In the genomic region with DNA sequence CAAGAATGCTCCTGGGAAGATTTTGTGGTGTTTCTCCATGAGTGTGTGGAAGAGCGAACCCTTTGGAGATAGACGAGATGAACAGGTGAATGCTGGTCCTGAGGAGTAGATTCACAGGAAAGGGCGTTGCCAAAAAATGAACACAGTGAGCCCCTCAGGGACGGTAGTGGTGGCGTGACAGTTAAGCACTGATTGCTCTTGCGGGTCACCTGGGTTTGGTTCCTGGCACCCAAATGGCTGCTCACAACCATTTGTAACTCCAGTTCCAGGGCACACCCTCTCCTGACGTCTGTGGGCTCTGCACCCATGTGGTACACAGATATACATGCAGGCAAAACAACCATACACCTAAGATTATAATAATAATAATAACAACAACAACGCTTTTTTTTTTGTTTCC, we compare ENCODE assay signal across 14 mouse cellular contexts.
A peak's percentile ranks its signal among the peaks of the same experiment; 100 is the strongest.
DNase-seq lines count a peak whose midpoint lies in the region; ATAC-seq and TF ChIP-seq lines count a peak whose summit lies in the region.
"Had no signal": no experiment of that assay in that cellular context is flagged by ENCODE, and none has a peak within 500 bp of the region (broad histone marks: within the 10 kb centered on the region; RNA-seq: fewer than 3 reads in every experiment).

No protein-coding gene starts in this region.

- TF ChIP-seq CTCF in lung, postnatal 0 days (IDR thresholded peaks at IDR 0.05) = no peak
- TF ChIP-seq CTCF in intestine, postnatal 0 days (IDR thresholded peaks at IDR 0.05; ENCODE audit: low read depth) = no peak

- H3K27ac ChIP-seq in lung, embryonic 15.5 days = peak overlapping the region; percentile 27; the same call in 1 of the 2 replicates
- no peak overlapping the region for H3K27ac ChIP-seq in lung, postnatal 0 days (ENCODE audit: low read length)
- H3K27ac ChIP-seq in forebrain, embryonic 11.5 days (ENCODE audit: low read depth, low read length) = peak overlapping the region; percentile 74
- H3K27ac ChIP-seq in hindbrain, embryonic 15.5 days (replicated peaks) = peak overlapping the region; percentile 62
- no peak overlapping the region for H3K27ac ChIP-seq in neural tube, embryonic 12.5 days
- H3K27ac ChIP-seq in intestine, postnatal 0 days (ENCODE audit: low read depth, low read length) = no peak overlapping the region
- H3K27ac ChIP-seq: heart, embryonic 15.5 days had no signal

- WGBS in lung, embryonic 15.5 days = 79% methylated on average over 8 of the region's 8 CpGs
- WGBS in lung, postnatal 0 days = 80% methylated on average over 8 of the region's 8 CpGs
- 71% methylated on average over 8 of the region's 8 CpGs for WGBS in forebrain, embryonic 11.5 days
- WGBS in hindbrain, embryonic 15.5 days = 74% methylated on average over 8 of the region's 8 CpGs
- 81% methylated on average over 8 of the region's 8 CpGs for WGBS in neural tube, embryonic 12.5 days
- WGBS in intestine, postnatal 0 days = 83% methylated on average over 8 of the region's 8 CpGs

- ATAC-seq in lung, embryonic 15.5 days (ENCODE audit: borderline replicate concordance, extremely low read depth, low FRiP score, low TSS enrichment) = no peak
- no peak for ATAC-seq in lung, postnatal 0 days
- no peak for ATAC-seq in forebrain, embryonic 11.5 days (replicated peaks; ENCODE audit: low FRiP score)
- no peak for ATAC-seq in hindbrain, embryonic 15.5 days (ENCODE audit: low FRiP score, low read depth)
- no peak for ATAC-seq in neural tube, embryonic 12.5 days (ENCODE audit: low FRiP score, low read depth)
- ATAC-seq in intestine, postnatal 0 days = no peak
- no peak for ATAC-seq in granulocyte monocyte progenitor cell, adult 5-6 weeks (replicated peaks; ENCODE audit: poor library complexity, severe bottlenecking)

- no peaks in the 10 kb centered on the region for H3K27me3 ChIP-seq in lung, embryonic 15.5 days
- H3K27me3 ChIP-seq in lung, postnatal 0 days (replicated peaks; ENCODE audit: insufficient read depth, low read length) = no peaks in the 10 kb centered on the region
- H3K27me3 ChIP-seq in forebrain, embryonic 11.5 days (ENCODE audit: control insufficient read depth, insufficient read depth, low read length) = no peaks in the 10 kb centered on the region
- H3K27me3 ChIP-seq in hindbrain, embryonic 15.5 days = no peaks in the 10 kb centered on the region
- H3K27me3 ChIP-seq in neural tube, embryonic 12.5 days (replicated peaks) = no peaks in the 10 kb centered on the region
- no peaks in the 10 kb centered on the region for H3K27me3 ChIP-seq in intestine, postnatal 0 days (replicated peaks; ENCODE audit: control insufficient read depth, insufficient read depth, low read length)
- H3K27me3 ChIP-seq: heart, embryonic 15.5 days had no signal

- TF ChIP-seq EP300 in lung, postnatal 0 days (IDR thresholded peaks at IDR 0.05) = no peak

- H3K4me2 ChIP-seq in lung, embryonic 15.5 days = no peak overlapping the region
- H3K4me2 ChIP-seq in lung, postnatal 0 days (replicated peaks; ENCODE audit: low read depth, low read length) = no peak overlapping the region
- H3K4me2 ChIP-seq in forebrain, embryonic 11.5 days (ENCODE audit: low read depth, low read length, severe bottlenecking) = peak overlapping the region; percentile 38; the same call in 1 of the 2 replicates
- H3K4me2 ChIP-seq in hindbrain, embryonic 15.5 days = peak overlapping the region; percentile 24; the same call in 1 of the 2 replicates
- H3K4me2 ChIP-seq in neural tube, embryonic 12.5 days (replicated peaks) = 0 out of 2 replicates have a peak overlapping the region, but pooled peaks have one; percentile 30
- no peak overlapping the region for H3K4me2 ChIP-seq in intestine, postnatal 0 days (replicated peaks; ENCODE audit: low read depth)
- H3K4me2 ChIP-seq: heart, embryonic 15.5 days had no signal

- H3K4me1 ChIP-seq in lung, embryonic 15.5 days = peaks cover 22% of the 10 kb centered on the region
- peaks cover 17% of the 10 kb centered on the region; the same call in 1 of the 2 replicates for H3K4me1 ChIP-seq in lung, postnatal 0 days (ENCODE audit: insufficient read depth, low read depth, low read length)
- H3K4me1 ChIP-seq in forebrain, embryonic 11.5 days (replicated peaks; ENCODE audit: control insufficient read depth, insufficient read depth, low read length) = peaks cover 44% of the 10 kb centered on the region
- peaks cover 56% of the 10 kb centered on the region for H3K4me1 ChIP-seq in hindbrain, embryonic 15.5 days (replicated peaks)
- peaks cover 38% of the 10 kb centered on the region for H3K4me1 ChIP-seq in neural tube, embryonic 12.5 days
- H3K4me1 ChIP-seq in intestine, postnatal 0 days (replicated peaks; ENCODE audit: control insufficient read depth, insufficient read depth, low read length) = no peaks in the 10 kb centered on the region; the same call in 1 of the 2 replicates

- no peak overlapping the region for H3K4me3 ChIP-seq in lung, embryonic 15.5 days
- H3K4me3 ChIP-seq in lung, postnatal 0 days (ENCODE audit: low read depth, low read length) = no peak overlapping the region
- H3K4me3 ChIP-seq in forebrain, embryonic 11.5 days (ENCODE audit: low read depth, low read length) = no peak overlapping the region
- H3K4me3 ChIP-seq in hindbrain, embryonic 15.5 days = no peak overlapping the region
- no peak overlapping the region for H3K4me3 ChIP-seq in neural tube, embryonic 12.5 days
- H3K4me3 ChIP-seq in intestine, postnatal 0 days (ENCODE audit: low read depth, low read length) = no peak overlapping the region
- H3K4me3 ChIP-seq: heart, embryonic 15.5 days; megakaryocyte, embryonic 14.5 days had no signal

- H3K9me3 ChIP-seq in lung, embryonic 15.5 days = no peaks in the 10 kb centered on the region
- H3K9me3 ChIP-seq in lung, postnatal 0 days (ENCODE audit: low read length) = no peaks in the 10 kb centered on the region
- no peaks in the 10 kb centered on the region for H3K9me3 ChIP-seq in forebrain, embryonic 11.5 days (ENCODE audit: control insufficient read depth, low read length)
- no peaks in the 10 kb centered on the region for H3K9me3 ChIP-seq in hindbrain, embryonic 15.5 days
- no peaks in the 10 kb centered on the region for H3K9me3 ChIP-seq in neural tube, embryonic 12.5 days
- H3K9me3 ChIP-seq in intestine, postnatal 0 days (ENCODE audit: control insufficient read depth) = no peaks in the 10 kb centered on the region
- H3K9me3 ChIP-seq: heart, embryonic 15.5 days; megakaryocyte, embryonic 14.5 days had no signal

- DNase-seq in lung, postnatal 0 days (ENCODE audit: low spot score) = no peak
- no peak for DNase-seq in forebrain, embryonic 11.5 days (ENCODE audit: low spot score)
- DNase-seq in yolk sac, embryonic 10.5 days (ENCODE audit: low spot score) = no peak
- DNase-seq: adrenal gland, postnatal 10 days; gastrocnemius, postnatal 14 days; kidney, postnatal 10 days; lung, adult 18-20 months had no signal

- no peaks in the 10 kb centered on the region for H3K36me3 ChIP-seq in lung, embryonic 15.5 days
- 0 out of 2 replicates have a peak, but pooled peaks cover 6% of the 10 kb centered on the region for H3K36me3 ChIP-seq in lung, postnatal 0 days (ENCODE audit: insufficient read depth, low read length)
- no peaks in the 10 kb centered on the region for H3K36me3 ChIP-seq in forebrain, embryonic 11.5 days (ENCODE audit: control insufficient read depth, insufficient read depth, low read length)
- H3K36me3 ChIP-seq in hindbrain, embryonic 15.5 days = no peaks in the 10 kb centered on the region
- H3K36me3 ChIP-seq in neural tube, embryonic 12.5 days = 0 out of 2 replicates have a peak, but pooled peaks cover 5% of the 10 kb centered on the region
- H3K36me3 ChIP-seq in intestine, postnatal 0 days (ENCODE audit: control insufficient read depth, insufficient read depth) = peaks cover 10% of the 10 kb centered on the region
- H3K36me3 ChIP-seq: heart, embryonic 15.5 days had no signal

- H3K9ac ChIP-seq in lung, embryonic 15.5 days = no peak overlapping the region
- no peak overlapping the region for H3K9ac ChIP-seq in lung, postnatal 0 days (replicated peaks; ENCODE audit: low read depth)
- peak overlapping the region; percentile 16; the same call in 1 of the 2 replicates for H3K9ac ChIP-seq in forebrain, embryonic 11.5 days (ENCODE audit: low read length)
- H3K9ac ChIP-seq in hindbrain, embryonic 15.5 days = no peak overlapping the region
- H3K9ac ChIP-seq in neural tube, embryonic 12.5 days = no peak overlapping the region
- H3K9ac ChIP-seq in intestine, postnatal 0 days (ENCODE audit: low read depth, low read length) = no peak overlapping the region
- H3K9ac ChIP-seq: heart, embryonic 15.5 days had no signal

Comparison
In these comparisons a context has a peak if more than half of its experiments do, and no peak if none do; other contexts are left out.
1. H3K27ac ChIP-seq: peak in lung, embryonic 15.5 days (single experiment), forebrain, embryonic 11.5 days (single experiment) and hindbrain, embryonic 15.5 days (single experiment); none in lung, postnatal 0 days (single experiment), neural tube, embryonic 12.5 days (single experiment) and intestine, postnatal 0 days (single experiment).
2. H3K4me2 ChIP-seq: peak in forebrain, embryonic 11.5 days (single experiment), hindbrain, embryonic 15.5 days (single experiment) and neural tube, embryonic 12.5 days (single experiment); none in lung, embryonic 15.5 days (single experiment), lung, postnatal 0 days (single experiment) and intestine, postnatal 0 days (single experiment).